Mouse (Mus musculus) cerebellum, adult 2 months (tissue): ENCODE data around the gene H2-DMb1. TPM values are rescaled to one million over a fixed set of nuclear protein-coding genes. Genes with fewer than 3 reads are reported as not detected.

ENCODE experiments used
- DNase-seq, 2 experiments: peaks; one replicate each; pipeline ENCODE4 v3.0.0; 2021
- H3K27ac ChIP-seq: fragments of 200-500 bp; 2 replicates; pipeline ENCODE4 v1.5.1; 2012; ENCODE audit warnings: low read length, control low read depth, inconsistent platforms; ENCODE audit not compliant: insufficient read depth
- H3K27me3 ChIP-seq: fragments of 200-500 bp; 2 replicates; pipeline ENCODE4 v1.6.1; 2012; ENCODE audit warnings: inconsistent platforms, mild to moderate bottlenecking, low read length, moderate library complexity; ENCODE audit not compliant: control insufficient read depth, insufficient read depth
- H3K4me1 ChIP-seq: fragments of 200-500 bp; 2 replicates; pipeline ENCODE4 v1.6.1; 2011; ENCODE audit warnings: low read length; ENCODE audit not compliant: control insufficient read depth, insufficient read depth
- H3K4me3 ChIP-seq: fragments of 200-500 bp; replicated peaks from 2 replicates; pipeline ENCODE3; 2011; ENCODE audit warnings: mild to moderate bottlenecking, low read depth, low read length, control low read depth; ENCODE audit not compliant: insufficient read depth
- CTCF ChIP-seq: fragments of 200-500 bp; IDR thresholded peaks from 2 replicates; pipeline ENCODE4 v1.5.1; 2011; ENCODE audit warnings: low read depth, mild to moderate bottlenecking, control low read depth, low read length, moderate library complexity, borderline replicate concordance; ENCODE audit not compliant: insufficient read depth
- POLR2A ChIP-seq: fragments of 200-500 bp; IDR thresholded peaks from 2 replicates; pipeline ENCODE4 v1.6.1; 2011; ENCODE audit warnings: low read length, control low read depth, borderline replicate concordance; ENCODE audit not compliant: insufficient read depth
- WGBS: fragments of 180-500 bp; shearing (Covaris S2); methylation state at CpG from one replicate; pipeline ENCODE4 v1.1.7; 2018; 5-methylcytosine and 5-hydroxymethylcytosine counted together
- polyA plus RNA-seq: library from polyadenylated mRNA; depleted of rRNA; stranded (reverse); fragments of >200 nt; gene quantifications from 2 replicates; pipeline ENCODE4 v1.2.3, GENCODE M21; 2012

H2-DMb1 gene
- polyA plus RNA-seq, 1 experiment = 3.0 TPM

- 26% methylated on average over 16 of the region's 16 CpGs for WGBS
- no peak for DNase-seq
- H3K4me3 ChIP-seq = no peak overlapping the region
- no peak for TF ChIP-seq CTCF
- no peak for TF ChIP-seq POLR2A
- no peak overlapping the region for H3K27ac ChIP-seq
- no peaks in the 10 kb centered on the region for H3K4me1 ChIP-seq
- peaks cover 2% of the 10 kb centered on the region; the same call in 1 of the 2 replicates for H3K27me3 ChIP-seq
Observed at GRCm38 (mm10) chr17:34192852-34193251, 40.0 kb downstream of the H2-DMb1 start.

DNA sequence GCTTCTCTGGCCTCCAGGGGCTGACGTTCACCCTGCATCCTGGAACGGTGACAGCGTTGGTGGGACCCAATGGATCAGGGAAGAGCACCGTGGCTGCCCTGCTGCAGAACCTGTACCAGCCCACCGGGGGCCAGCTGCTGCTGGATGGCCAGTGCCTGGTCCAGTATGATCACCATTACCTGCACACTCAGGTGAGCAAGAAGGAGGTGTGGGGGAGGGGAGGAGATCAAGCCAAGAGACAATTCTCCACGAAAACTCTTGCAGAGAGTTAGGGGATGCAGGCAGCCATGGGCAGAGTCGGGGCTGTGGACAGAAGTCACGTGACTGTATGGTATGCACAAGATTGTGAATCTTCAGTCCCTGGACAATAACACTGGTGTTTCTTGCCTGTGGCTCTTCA lies 40.6 kb downstream of the H2-DMb1 start:
- 59% methylated on average over 8 of the region's 8 CpGs for WGBS
- Histone ChIP-seq H3K27me3 (no peaks in the 10 kb centered on the region), H3K4me3 (no peak overlapping the region), H3K27ac (no peak overlapping the region), H3K4me1 (no peaks in the 10 kb centered on the region)
- no peak for TF ChIP-seq CTCF
- TF ChIP-seq POLR2A = no peak
- no peak for DNase-seq

GRCm38 (mm10) chr17:34194723-34195122 lies 41.9 kb downstream of the H2-DMb1 start:
- H3K27ac ChIP-seq = no peak overlapping the region
- H3K4me3 ChIP-seq = no peak overlapping the region
- H3K4me1 ChIP-seq = no peaks in the 10 kb centered on the region
- TF ChIP-seq CTCF (no peak), POLR2A (no peak)
- 88% methylated on average over 4 of the region's 4 CpGs for WGBS
- H3K27me3 ChIP-seq = no peaks in the 10 kb centered on the region
- DNase-seq = no peak

DNA sequence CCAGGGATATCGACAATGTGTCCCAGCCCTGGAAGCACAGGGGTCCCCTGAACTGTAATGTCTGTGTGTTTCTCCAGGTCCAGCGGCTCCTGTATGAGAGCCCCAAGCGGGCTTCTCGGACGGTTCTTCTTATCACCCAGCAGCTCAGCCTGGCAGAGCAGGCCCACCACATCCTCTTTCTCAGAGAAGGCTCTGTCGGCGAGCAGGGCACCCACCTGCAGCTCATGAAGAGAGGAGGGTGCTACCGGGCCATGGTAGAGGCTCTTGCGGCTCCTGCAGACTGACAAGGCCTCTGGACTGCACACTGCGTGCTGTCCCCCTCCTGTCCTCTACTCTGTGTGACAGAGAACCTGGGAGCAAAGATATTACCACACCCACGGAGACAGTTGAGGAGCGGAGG lies 43.6 kb downstream of the H2-DMb1 start:
- Histone ChIP-seq H3K27ac (no peak overlapping the region), H3K4me1 (no peaks in the 10 kb centered on the region), H3K4me3 (no peak overlapping the region), H3K27me3 (no peaks in the 10 kb centered on the region)
- 55% methylated on average over 12 of the region's 12 CpGs for WGBS
- DNase-seq = no peak
- no peak for TF ChIP-seq CTCF
- no peak for TF ChIP-seq POLR2A

DNA sequence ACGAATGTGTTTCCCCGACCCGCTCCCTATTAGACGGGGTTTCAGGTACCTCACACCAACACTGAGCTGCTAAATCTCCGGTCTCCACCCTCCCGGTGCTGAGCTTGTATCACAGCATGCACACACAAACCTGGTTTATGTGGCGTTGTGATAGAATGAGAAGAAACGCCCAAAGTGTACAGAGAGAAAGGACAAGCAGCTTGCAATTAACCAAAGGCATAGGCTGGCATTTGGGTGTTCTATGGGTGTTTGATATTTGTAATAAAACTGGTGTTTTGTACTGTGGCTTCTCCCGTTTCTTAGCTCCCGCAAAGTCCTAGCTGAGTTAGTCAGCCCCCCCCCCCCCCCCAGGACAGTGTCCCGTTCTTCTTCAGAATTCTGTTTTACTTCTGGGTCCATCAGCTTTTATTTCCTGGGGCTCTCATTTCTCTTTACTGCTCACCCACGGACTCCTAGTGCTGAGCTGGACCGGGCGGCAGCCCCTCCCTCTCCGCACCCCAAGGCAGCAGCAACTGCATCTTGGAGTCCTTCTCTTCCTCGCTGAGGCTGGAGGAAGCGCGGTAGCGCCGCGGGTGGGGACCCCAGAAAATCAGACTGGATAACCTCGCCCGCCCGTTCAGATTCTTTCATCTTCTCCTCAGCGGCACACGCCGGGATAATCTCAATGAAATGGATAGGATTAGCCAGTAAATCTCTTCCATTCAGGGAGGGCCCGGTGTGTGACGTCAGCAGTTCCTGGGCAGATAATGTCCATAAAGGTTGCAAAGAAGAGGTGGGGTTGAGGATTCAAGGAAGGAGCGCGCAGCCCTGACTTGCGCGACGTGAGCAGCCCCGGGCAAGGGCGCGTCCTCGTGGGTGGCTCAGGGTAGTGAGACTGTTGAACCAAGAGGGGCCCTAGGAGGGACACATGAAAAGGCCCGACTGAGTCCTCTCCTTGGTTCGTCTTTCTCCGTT lies 44.3 kb downstream of the H2-DMb1 start, which contains the start of gene Psmb8:
Gene Psmb8, plus strand, starts transcription at position 781 of the 954 bp plus-strand sequence.
- peak within 1 kb of the TSS; percentile 53 for H3K4me3 ChIP-seq
- H3K27ac ChIP-seq = no peak within 1 kb of the TSS
- no peak for TF ChIP-seq POLR2A
- TF ChIP-seq CTCF = no peak
- H3K27me3 ChIP-seq = no peaks in the 10 kb centered on the region
- H3K4me1 ChIP-seq = no peaks in the 10 kb centered on the region
- peak; percentile 77 for DNase-seq
- WGBS = 6% methylated on average over 41 of the region's 41 CpGs

- H3K27ac ChIP-seq = no peak overlapping the region
- H3K4me3 ChIP-seq = peak overlapping the region; percentile 28
- TF ChIP-seq CTCF (no peak), POLR2A (no peak)
- no peaks in the 10 kb centered on the region for H3K4me1 ChIP-seq
- DNase-seq = no peak
- WGBS = under 1% methylated on average over 32 of the region's 32 CpGs
- no peaks in the 10 kb centered on the region for H3K27me3 ChIP-seq
Observed at GRCm38 (mm10) chr17:34197904-34198520, 45.1 kb downstream of the H2-DMb1 start.

DNA sequence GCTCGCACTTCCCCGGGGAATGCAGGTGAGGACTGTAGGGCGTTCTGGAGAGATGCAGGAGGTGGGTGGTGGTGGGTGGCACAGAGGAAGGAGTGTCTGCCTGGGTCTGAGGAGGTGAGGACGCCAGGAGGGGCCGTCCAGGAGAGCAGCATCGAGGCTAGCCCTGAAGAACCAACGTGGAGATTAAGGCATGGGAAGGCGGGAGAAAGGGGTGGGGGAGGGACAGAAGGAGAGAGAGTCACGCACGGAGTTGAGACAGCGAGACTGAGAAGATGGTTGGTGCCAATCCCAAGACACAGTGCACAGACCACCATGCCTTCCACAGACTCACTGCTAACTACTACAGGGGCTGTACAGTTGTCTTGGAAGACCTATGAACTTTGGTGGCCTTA lies 45.6 kb downstream of the H2-DMb1 start:
- DNase-seq = no peak
- Histone ChIP-seq H3K27me3 (no peaks in the 10 kb centered on the region), H3K27ac (no peak overlapping the region), H3K4me1 (no peaks in the 10 kb centered on the region), H3K4me3 (no peak overlapping the region)
- no peak for TF ChIP-seq CTCF
- TF ChIP-seq POLR2A = no peak
- WGBS = 11% methylated on average over 11 of the region's 11 CpGs

DNA sequence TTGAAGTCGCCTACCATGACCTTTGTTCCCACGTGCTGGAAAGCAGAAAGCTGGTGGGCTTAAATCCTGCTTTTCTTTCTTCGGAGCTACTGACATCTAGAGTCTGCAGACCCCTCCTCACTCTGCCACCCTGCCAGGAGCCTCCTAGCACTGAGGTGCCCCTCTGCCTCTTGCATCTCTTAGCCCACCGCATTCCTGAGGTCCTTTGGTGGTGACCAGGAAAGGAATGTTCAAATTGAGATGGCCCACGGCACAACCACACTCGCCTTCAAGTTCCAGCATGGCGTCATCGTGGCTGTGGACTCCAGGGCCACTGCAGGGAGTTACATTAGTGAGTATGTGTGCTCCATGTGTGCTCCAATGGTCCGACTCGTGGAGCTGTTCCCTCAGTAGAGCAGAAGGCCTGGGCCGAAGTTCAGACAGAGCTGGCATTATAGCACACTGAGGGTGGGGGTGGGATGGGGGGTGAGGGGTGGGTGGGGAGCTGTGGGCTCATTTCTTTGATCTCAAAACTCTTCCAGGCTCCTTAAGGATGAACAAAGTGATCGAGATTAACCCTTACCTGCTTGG lies 46.3 kb downstream of the H2-DMb1 start:
- no peak overlapping the region for H3K4me3 ChIP-seq
- H3K27ac ChIP-seq = no peak overlapping the region
- no peak for DNase-seq
- no peak for TF ChIP-seq POLR2A
- no peak for TF ChIP-seq CTCF
- no peaks in the 10 kb centered on the region for H3K27me3 ChIP-seq
- no peaks in the 10 kb centered on the region for H3K4me1 ChIP-seq
- 71% methylated on average over 12 of the region's 12 CpGs for WGBS
